Mouse (Mus musculus) cortical plate, adult 2 months (tissue): Measurements from ENCODE around the gene Bak1.

Source experiments
- CTCF ChIP-seq: fragments of 200-500 bp; IDR thresholded peaks from 2 replicates; pipeline ENCODE4 v1.5.1; 2011; ENCODE audit warnings: mild to moderate bottlenecking, control low read depth, low read length; ENCODE audit not compliant: insufficient read depth; ENCODE audit errors: extremely low read depth
- POLR2A ChIP-seq: fragments of 200-500 bp; IDR thresholded peaks from 2 replicates; pipeline ENCODE4 v1.6.1; 2011; ENCODE audit warnings: mild to moderate bottlenecking, low read length, control low read depth; ENCODE audit not compliant: insufficient read depth; ENCODE audit errors: extremely low read depth

- TF ChIP-seq POLR2A (no peak), CTCF (no peak)
Measured at GRCm38 (mm10) chr17:27073126-27073525, 44.3 kb upstream of the Bak1 start.
